Mouse (Mus musculus) natural killer cell, adult 2 months (primary cell): ENCODE measurements around the gene Slc18a3.

Source experiments
- DNase-seq, 2 experiments: peaks; one replicate each; pipeline ENCODE4 v3.0.0; 2022; ENCODE audit warnings: low spot score in 2 of 2

Slc18a3 gene

GRCm38 (mm10) chr14:32463211-32464040 lies 1.2 kb downstream of the Slc18a3 start:
- DNase-seq = no peak

- DNase-seq = no peak
Measured at GRCm38 (mm10) chr14:32452552-32452951, 12.1 kb downstream of the Slc18a3 start.

- DNase-seq = no peak
Measured at GRCm38 (mm10) chr14:32446989-32447388, 17.7 kb downstream of the Slc18a3 start.

GRCm38 (mm10) chr14:32443446-32443845 lies 21.2 kb downstream of the Slc18a3 start:
- DNase-seq = no peak

- DNase-seq = no peak
Measured at GRCm38 (mm10) chr14:32439744-32440143, 24.9 kb downstream of the Slc18a3 start.

GRCm38 (mm10) chr14:32439316-32439715 lies 25.3 kb downstream of the Slc18a3 start:
- no peak for DNase-seq

GRCm38 (mm10) chr14:32437352-32437793 lies 27.3 kb downstream of the Slc18a3 start:
- no peak for DNase-seq

- no peak for DNase-seq
Measured at GRCm38 (mm10) chr14:32429030-32429602, 35.5 kb downstream of the Slc18a3 start.

- DNase-seq = no peak
Measured at GRCm38 (mm10) chr14:32423946-32424345, 40.7 kb downstream of the Slc18a3 start.

GRCm38 (mm10) chr14:32418747-32419146 lies 45.9 kb downstream of the Slc18a3 start:
- DNase-seq = no peak
